Mouse (Mus musculus): Measurements from ENCODE around the gene Stx2.
A peak's percentile ranks its signal among the peaks of the same experiment; 100 is the strongest.

The Stx2 gene

DNA sequence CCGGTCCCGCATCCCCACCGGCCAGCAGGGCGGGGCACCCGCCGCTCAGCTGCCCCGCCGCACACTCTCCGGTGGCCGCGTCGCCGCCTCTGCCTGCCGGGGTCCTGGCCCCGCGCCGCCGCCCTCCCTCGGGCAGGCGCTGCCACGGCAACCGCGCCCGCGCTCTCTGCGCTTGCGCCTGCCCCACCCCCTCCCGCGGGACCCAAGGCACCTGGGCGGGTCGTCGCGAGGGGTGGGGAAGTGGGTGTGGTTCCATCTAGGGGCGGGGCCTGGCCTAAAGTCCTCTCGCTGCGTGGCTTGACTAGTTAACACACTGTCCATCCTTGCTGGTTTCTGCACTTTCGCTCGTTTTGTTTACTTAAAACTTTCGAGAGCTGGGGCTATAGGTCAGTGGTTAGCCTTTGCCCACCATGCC lies at the start of gene Stx2:
Gene Stx2, minus strand, starts transcription at position 163 of the 415 bp plus-strand sequence.
- DNase-seq (ENCODE audit: low read depth, low spot score), result peak; percentile 86

- no peak for DNase-seq (ENCODE audit: low read depth, low spot score)
These were observed 46.4 kb upstream of the Stx2 start for GRCm38 (mm10) chr5:129054675-129055284.

DNA sequence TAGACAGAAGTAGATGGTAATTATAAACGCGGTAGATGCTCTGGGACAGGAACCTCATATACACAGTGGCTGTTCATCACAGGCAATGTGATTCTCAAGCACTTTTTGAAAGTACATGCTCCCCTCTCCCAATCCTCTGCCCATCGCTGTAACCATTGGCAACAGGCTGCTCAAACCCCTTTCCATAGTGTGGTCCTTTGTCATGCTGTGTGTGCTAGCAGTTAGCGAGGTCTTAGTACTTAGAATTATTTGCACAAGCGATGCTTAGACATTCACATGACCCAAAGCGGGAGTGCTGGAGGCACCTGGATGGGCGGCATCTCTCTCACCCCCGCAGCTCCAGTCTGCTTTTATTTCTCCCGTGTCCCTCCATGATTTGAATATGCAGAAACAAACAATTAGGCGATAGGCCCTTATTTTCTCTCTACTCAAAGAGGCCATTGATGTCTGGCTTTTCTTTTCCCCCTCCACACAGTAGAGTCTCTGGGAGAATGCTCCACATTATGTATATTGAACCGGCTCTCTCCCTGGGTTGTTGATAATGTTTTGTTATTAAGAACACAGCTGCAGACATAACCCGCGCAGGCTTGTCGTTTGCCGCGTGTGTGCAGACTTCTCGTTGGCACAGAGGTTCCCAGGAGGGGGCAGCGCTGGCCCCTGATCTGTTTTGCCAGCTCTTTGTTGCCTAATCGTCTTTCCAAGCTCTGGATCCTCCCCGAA lies 44.4 kb upstream of the Stx2 start:
- no peak for DNase-seq (ENCODE audit: low read depth, low spot score)

DNA sequence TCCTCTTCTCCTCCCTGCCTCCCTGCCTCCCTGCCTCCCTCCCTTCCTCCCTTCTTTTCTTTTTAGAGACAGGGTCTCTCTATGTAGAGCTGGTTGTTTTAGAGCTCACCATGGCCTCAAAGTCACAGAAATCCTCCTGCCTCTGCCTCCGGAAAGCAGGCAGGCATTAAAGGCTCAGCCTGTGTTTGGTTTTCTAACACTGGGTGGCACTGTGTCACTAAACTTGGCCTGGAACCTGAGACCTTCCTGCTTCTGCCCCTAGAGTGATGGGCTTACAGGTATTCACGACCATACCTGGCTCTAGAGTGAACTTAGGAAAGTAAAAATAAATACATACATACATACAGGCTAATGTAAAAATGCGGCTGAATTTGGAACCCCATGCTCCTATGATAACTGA lies 43.5 kb upstream of the Stx2 start:
- no peak for DNase-seq (ENCODE audit: low read depth, low spot score)

GRCm38 (mm10) chr5:129049372-129049771 lies 41.0 kb upstream of the Stx2 start:
- DNase-seq (ENCODE audit: low read depth, low spot score), result no peak

GRCm38 (mm10) chr5:129045641-129046580 lies 37.5 kb upstream of the Stx2 start:
- DNase-seq (ENCODE audit: low read depth, low spot score), result no peak

DNA sequence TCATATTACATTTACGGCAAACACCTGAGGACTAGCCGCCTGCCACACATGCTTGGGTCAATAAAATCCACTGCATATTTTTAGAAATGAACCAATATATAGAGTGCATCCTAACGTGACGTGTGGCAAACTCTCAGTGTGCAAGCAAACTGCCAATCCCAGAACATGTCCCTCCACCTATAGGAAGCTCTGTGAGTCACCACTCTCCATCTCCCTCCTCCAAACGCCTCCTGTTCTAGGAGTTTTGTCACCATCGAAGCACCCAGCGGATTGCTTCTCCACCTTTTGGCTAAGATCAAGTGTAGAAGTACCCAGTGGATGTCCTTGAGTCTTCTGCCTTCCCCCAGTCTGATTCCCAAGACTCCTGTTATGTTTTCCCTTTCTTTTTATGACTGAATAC lies 29.4 kb upstream of the Stx2 start:
- no peak for DNase-seq (ENCODE audit: low read depth, low spot score)

DNA sequence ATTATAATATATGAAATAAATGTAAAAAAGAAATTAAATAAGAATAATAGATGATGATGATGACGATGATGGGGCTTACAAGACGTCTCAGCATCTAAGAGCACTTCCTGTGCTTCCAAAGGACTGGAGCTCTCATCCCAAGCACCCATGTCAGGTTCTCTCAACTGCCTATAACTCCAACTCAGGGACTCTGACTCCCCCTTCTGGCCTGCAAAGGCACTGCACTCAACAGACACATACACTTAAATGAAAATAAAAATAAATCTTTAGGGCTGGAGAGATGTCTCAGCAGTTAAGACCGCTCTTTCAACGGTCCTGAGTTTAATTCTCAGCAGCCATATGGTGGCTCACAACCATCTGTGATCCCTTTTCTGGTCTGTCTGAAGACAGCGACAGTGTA lies 28.3 kb upstream of the Stx2 start:
- DNase-seq (ENCODE audit: low read depth, low spot score), result no peak

DNA sequence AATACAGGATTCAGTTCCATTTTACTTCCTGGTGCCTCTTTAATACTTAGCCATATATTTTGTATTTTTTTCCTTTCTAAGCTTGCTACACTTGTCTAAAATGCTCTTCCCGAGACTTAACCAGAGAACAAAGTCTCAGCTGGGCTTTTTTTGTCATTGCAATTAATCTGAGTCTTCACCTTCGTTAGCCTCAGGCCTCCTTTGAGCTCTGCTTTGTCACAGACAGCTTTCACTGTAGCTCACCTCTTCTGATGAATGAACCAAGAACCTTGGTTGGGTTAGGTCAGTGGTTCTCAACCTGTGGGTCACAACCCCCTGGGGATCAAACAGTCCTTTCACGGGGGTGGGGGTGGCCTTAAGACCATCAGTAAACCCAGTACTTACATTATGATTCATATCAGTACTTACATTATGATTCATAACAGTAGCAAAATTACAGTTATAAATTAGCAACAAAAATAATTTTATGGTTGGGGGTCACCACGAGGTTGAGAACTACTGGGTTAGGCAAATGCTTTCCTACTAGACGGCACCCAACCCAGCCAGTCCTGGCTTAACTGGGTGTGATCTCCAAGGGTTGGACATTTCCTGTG lies 20.9 kb upstream of the Stx2 start:
- no peak for DNase-seq (ENCODE audit: low read depth, low spot score)

- DNase-seq (ENCODE audit: low read depth, low spot score), result peak; percentile 45
These were observed 18.3 kb upstream of the Stx2 start for GRCm38 (mm10) chr5:129026637-129027036.

GRCm38 (mm10) chr5:129026171-129026570 lies 17.8 kb upstream of the Stx2 start:
- peak; percentile 42 for DNase-seq (ENCODE audit: low read depth, low spot score)

- no peak for DNase-seq (ENCODE audit: low read depth, low spot score)
These were observed 17.4 kb upstream of the Stx2 start for GRCm38 (mm10) chr5:129025725-129026124.

GRCm38 (mm10) chr5:129025048-129025447 lies 16.7 kb upstream of the Stx2 start:
- peak; percentile 46 for DNase-seq (ENCODE audit: low read depth, low spot score)

- peak; percentile 31 for DNase-seq (ENCODE audit: low read depth, low spot score)
These were observed 12.4 kb upstream of the Stx2 start for GRCm38 (mm10) chr5:129020731-129021130.

DNA sequence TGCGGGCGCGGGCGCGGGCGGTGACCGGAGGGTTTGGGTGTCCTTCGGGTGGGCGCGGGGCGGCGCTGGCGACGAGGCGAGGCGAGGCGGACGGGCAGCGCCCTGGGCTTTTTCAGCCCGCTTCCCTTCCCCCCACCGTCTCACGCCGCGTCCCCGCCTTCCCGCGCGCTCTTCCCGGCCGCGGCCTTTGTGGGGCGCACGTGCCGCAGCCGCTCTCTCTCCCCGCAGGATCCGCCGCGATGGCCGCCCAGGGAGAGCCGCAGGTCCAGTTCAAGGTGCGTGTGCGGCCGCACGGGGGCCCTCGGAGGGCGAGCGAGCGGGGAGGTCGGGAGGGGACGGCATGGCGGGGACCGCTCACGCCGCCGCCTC lies 11.9 kb upstream of the Stx2 start:
- no peak for DNase-seq (ENCODE audit: low read depth, low spot score)

DNA sequence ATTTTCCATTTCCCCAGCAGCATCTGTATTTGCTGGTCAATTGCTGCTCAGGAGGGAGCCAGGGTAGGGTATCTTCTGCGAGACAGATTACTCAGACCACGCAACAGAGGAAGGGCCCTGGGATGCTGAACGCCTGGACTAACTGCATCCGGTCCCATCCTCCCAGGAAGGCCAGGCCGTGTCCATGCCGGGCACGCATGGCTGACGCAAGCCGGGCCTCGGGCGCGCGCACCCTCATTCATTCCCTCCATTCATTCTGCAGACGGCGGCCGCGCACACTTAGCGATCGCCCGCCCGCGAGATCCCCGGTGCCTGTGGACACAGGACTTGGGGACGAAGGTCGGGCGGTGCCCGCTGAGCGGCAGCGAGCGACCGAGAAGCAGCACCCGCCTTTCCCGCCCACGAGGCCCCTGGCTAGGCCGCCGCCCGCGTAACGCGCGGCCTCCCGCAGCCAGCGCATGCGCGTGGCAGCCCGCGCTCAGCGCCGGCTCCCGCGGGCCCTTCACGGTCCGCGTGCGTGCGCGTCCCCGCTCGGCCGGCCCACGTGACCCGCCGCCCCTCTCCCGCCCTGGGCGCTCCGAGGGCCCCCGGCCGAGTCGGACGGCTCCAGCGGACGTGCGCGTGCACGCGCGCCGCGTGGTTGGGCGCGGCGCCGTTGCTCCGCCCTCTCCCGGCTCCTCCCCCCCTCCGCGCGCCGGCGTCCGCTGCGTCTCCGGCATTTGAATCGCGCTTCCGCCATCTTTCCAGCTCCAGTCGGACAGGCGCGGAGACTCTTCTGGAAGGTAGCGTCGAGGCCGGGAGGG lies 11.3 kb upstream of the Stx2 start, which contains the start of gene Ran:
Gene Ran, plus strand, starts transcription at position 573 of the 803 bp plus-strand sequence.
- peak; percentile 92 for DNase-seq (ENCODE audit: low read depth, low spot score)

GRCm38 (mm10) chr5:129018782-129019489 lies 10.6 kb upstream of the Stx2 start:
- peak; percentile 32 for DNase-seq (ENCODE audit: low read depth, low spot score)

- no peak for DNase-seq (ENCODE audit: low read depth, low spot score)
These were observed 8.0 kb upstream of the Stx2 start for GRCm38 (mm10) chr5:129016370-129016769.

DNA sequence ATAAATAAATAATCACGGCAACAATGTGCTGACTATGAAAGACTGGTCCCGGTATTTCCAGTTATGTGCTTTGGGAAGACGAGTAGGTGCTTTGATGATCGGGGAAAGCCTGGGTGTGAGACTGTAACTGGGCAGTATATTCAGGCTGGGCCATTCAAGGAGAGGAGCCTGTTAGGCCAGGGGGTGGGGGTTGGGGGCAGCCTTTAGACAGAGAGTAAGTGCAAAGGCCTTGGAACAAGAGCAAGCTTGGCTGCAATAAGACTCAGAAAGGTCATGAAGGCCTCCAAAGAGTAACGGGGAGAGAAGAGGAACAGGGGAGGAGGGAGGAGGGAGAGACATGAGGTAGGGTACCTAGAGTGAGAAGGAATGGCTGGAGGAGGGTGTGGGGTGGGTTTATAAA lies 7.2 kb upstream of the Stx2 start:
- no peak for DNase-seq (ENCODE audit: low read depth, low spot score)

DNA sequence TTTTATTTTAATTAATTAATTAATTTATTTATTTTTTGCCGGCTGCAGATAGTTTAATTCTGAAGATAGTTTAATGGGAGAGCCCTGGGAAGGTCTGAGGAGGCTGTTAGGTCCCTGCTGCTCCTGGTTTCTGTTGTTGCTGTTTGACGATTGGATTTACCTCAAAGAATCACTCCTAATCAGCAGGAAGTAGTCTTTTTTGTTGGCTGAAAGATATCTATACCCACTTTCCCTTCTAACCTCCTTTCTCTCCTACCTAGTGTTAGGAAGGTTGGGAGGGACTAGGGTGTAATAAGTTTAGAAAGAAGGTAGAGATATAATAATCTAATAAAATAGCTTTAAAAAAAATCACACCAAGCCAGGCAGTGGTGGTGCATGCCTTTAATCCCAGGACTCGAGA lies 6.6 kb upstream of the Stx2 start:
- no peak for DNase-seq (ENCODE audit: low read depth, low spot score)

All from 3T3-L1 (cell line).